Mouse (Mus musculus) heart, embryonic 13.5 days (tissue): ENCODE measurements around the gene Sptan1. TPM values are rescaled to one million over a fixed set of nuclear protein-coding genes. Genes with fewer than 3 reads are reported as not detected.

Experiments used
- ATAC-seq: fragments of 200-750 bp; cut with Nextera tagmentation; 2 replicates; pipeline ENCODE4 v1.8.0; 2017; ENCODE audit warnings: moderate TSS enrichment; ENCODE audit not compliant: insufficient number of reproducible peaks, low FRiP score, low TSS enrichment; ENCODE audit errors: extremely low read depth
- H3K27ac ChIP-seq: fragments of 300-500 bp; sonication (generic); replicated peaks from 2 replicates; pipeline ENCODE4 v1.5.1; 2015; ENCODE audit warnings: moderate library complexity, mild to moderate bottlenecking, inconsistent platforms
- H3K27me3 ChIP-seq: fragments of 300-500 bp; sonication (generic); replicated peaks from 2 replicates; pipeline ENCODE4 v1.6.1; 2015; ENCODE audit warnings: mild to moderate bottlenecking, inconsistent platforms
- H3K36me3 ChIP-seq: fragments of 300-500 bp; sonication (generic); 2 replicates; pipeline ENCODE4 v1.6.1; 2015; ENCODE audit warnings: mild to moderate bottlenecking, inconsistent platforms
- H3K4me1 ChIP-seq: fragments of 300-500 bp; sonication (generic); 2 replicates; pipeline ENCODE4 v1.6.1; 2015; ENCODE audit warnings: inconsistent platforms
- H3K4me2 ChIP-seq: fragments of 300-500 bp; sonication (generic); 2 replicates; pipeline ENCODE4 v1.6.1; 2015; ENCODE audit warnings: inconsistent platforms, mild to moderate bottlenecking, moderate library complexity
- H3K4me3 ChIP-seq: fragments of 300-500 bp; sonication (generic); 2 replicates; pipeline ENCODE4 v1.5.1; 2015; ENCODE audit warnings: moderate library complexity, mild to moderate bottlenecking, inconsistent platforms
- H3K9ac ChIP-seq: fragments of 300-500 bp; sonication (generic); 2 replicates; pipeline ENCODE4 v1.6.1; 2015; ENCODE audit warnings: inconsistent platforms, mild to moderate bottlenecking, moderate library complexity
- H3K9me3 ChIP-seq: fragments of 300-500 bp; sonication (generic); 2 replicates; pipeline ENCODE4 v1.6.1; 2016; ENCODE audit warnings: inconsistent platforms
- WGBS: fragments of 180-500 bp; shearing (Covaris S2); methylation state at CpG from one replicate; pipeline ENCODE4 v1.1.7; 2015; ENCODE audit warnings: mixed read lengths; 5-methylcytosine and 5-hydroxymethylcytosine counted together
- polyA plus RNA-seq: library from polyadenylated mRNA; unstranded; fragments of >200 nt; fragmentation: Nextera tagmentation; extraction: Ambion mirVana; gene quantifications from 2 replicates; pipeline ENCODE4 v1.2.1, GENCODE M21; 2015

Gene Sptan1
- polyA plus RNA-seq, 1 experiment from 2014 or later = 89.5 TPM

DNA sequence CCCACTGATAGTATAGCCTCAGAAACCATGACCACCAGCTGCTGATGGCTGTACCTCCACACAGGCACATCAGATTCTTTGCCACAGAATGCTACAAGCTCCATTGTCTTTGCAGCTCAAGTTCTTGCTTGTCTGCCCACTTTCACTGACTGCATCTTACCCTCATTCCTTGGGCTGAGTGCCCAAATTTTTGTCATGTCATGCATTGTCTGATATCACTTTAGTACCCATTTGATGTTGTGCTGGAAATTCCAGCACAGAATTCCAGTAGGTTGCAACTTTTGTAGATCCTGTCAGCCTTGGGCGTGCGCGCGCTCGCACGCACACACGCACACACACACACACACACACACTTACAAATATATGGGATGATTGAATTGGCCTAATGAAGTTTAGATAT, 4.1 kb upstream of the Sptan1 start:
- H3K9ac ChIP-seq = no peak overlapping the region

GRCm38 (mm10) chr2:29964354-29965249, 758 bp upstream of the Sptan1 start:
- H3K4me3 ChIP-seq = peak overlapping the region; percentile 96
- peaks cover 48% of the 10 kb centered on the region for H3K4me1 ChIP-seq
- H3K9me3 ChIP-seq = no peaks in the 10 kb centered on the region
- peak overlapping the region; percentile 96 for H3K27ac ChIP-seq
- H3K9ac ChIP-seq = peak overlapping the region; percentile 100
- H3K36me3 ChIP-seq = peaks cover 24% of the 10 kb centered on the region
- WGBS = 14% methylated on average over 10 of the region's 10 CpGs
- peak overlapping the region; percentile 71 for H3K4me2 ChIP-seq
- H3K27me3 ChIP-seq = no peaks in the 10 kb centered on the region
- no peak for ATAC-seq

More for the DNA sequence above, 4.1 kb upstream of the Sptan1 start:
- Histone ChIP-seq H3K4me1 (peaks cover 18% of the 10 kb centered on the region), H3K4me3 (no peak overlapping the region), H3K9me3 (no peaks in the 10 kb centered on the region), H3K27ac (no peak overlapping the region), H3K4me2 (no peak overlapping the region), H3K36me3 (peaks cover 41% of the 10 kb centered on the region), H3K27me3 (no peaks in the 10 kb centered on the region)
- no peak for ATAC-seq
- WGBS = 91% methylated on average over 7 of the region's 7 CpGs

- H3K4me3 ChIP-seq = peak overlapping the region; percentile 96
- peak overlapping the region; percentile 71 for H3K4me2 ChIP-seq
- H3K27me3 ChIP-seq = no peaks in the 10 kb centered on the region
- WGBS = under 1% methylated on average over 41 of the region's 41 CpGs
- peak overlapping the region; percentile 100 for H3K9ac ChIP-seq
- H3K36me3 ChIP-seq = peaks cover 26% of the 10 kb centered on the region
- peak overlapping the region; percentile 96 for H3K27ac ChIP-seq
- ATAC-seq = no peak
- peaks cover 62% of the 10 kb centered on the region for H3K4me1 ChIP-seq
- H3K9me3 ChIP-seq = no peaks in the 10 kb centered on the region
Observed at GRCm38 (mm10) chr2:29965906-29966305, 546 bp downstream of the Sptan1 start.

- Histone ChIP-seq H3K4me3 (peak overlapping the region; percentile 96), H3K4me1 (peaks cover 71% of the 10 kb centered on the region), H3K9me3 (no peaks in the 10 kb centered on the region), H3K27ac (peak overlapping the region; percentile 96), H3K36me3 (peaks cover 26% of the 10 kb centered on the region), H3K27me3 (no peaks in the 10 kb centered on the region), H3K9ac (peak overlapping the region; percentile 100), H3K4me2 (peak overlapping the region; percentile 71)
- ATAC-seq = no peak
- WGBS = 66% methylated on average over 2 of the region's 2 CpGs
Observed at GRCm38 (mm10) chr2:29966826-29967225, 1.5 kb downstream of the Sptan1 start.

DNA sequence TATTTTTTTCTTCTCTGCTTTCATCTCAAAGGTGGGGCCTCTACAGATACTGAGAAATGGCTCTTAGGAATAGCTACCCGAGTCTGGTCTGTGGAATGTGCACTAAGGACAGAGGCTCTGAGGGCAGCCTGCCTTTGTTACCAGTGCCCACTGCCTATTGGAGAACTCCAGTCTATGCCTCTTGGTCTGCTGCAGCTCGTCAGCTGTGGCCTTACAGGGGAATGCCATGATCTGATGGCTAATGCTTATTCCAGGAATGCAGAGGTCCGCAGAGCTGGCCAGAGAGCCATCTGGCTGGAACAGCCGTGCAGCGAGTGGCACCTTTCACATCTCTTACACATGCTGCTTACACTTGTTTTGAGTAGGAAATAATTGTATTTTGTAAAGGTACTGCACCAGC, 2.4 kb downstream of the Sptan1 start:
- Histone ChIP-seq H3K4me1 (peaks cover 80% of the 10 kb centered on the region), H3K9ac (peak overlapping the region; percentile 100), H3K4me2 (peak overlapping the region; percentile 71), H3K27me3 (no peaks in the 10 kb centered on the region), H3K4me3 (peak overlapping the region; percentile 96), H3K27ac (peak overlapping the region; percentile 77), H3K9me3 (no peaks in the 10 kb centered on the region), H3K36me3 (peaks cover 26% of the 10 kb centered on the region)
- 22% methylated on average over 5 of the region's 5 CpGs for WGBS
- ATAC-seq = no peak

GRCm38 (mm10) chr2:29968638-29969037, 3.3 kb downstream of the Sptan1 start:
- peaks cover 80% of the 10 kb centered on the region for H3K4me1 ChIP-seq
- no peaks in the 10 kb centered on the region for H3K27me3 ChIP-seq
- H3K4me3 ChIP-seq = peak overlapping the region; percentile 96
- ATAC-seq = no peak
- peaks cover 29% of the 10 kb centered on the region for H3K36me3 ChIP-seq
- H3K4me2 ChIP-seq = peak overlapping the region; percentile 71
- no peaks in the 10 kb centered on the region for H3K9me3 ChIP-seq
- peak overlapping the region; percentile 28; the same call in 1 of the 2 replicates for H3K9ac ChIP-seq
- H3K27ac ChIP-seq = peak overlapping the region; percentile 77; the same call in 1 of the 2 replicates
- 30% methylated on average over 5 of the region's 5 CpGs for WGBS

DNA sequence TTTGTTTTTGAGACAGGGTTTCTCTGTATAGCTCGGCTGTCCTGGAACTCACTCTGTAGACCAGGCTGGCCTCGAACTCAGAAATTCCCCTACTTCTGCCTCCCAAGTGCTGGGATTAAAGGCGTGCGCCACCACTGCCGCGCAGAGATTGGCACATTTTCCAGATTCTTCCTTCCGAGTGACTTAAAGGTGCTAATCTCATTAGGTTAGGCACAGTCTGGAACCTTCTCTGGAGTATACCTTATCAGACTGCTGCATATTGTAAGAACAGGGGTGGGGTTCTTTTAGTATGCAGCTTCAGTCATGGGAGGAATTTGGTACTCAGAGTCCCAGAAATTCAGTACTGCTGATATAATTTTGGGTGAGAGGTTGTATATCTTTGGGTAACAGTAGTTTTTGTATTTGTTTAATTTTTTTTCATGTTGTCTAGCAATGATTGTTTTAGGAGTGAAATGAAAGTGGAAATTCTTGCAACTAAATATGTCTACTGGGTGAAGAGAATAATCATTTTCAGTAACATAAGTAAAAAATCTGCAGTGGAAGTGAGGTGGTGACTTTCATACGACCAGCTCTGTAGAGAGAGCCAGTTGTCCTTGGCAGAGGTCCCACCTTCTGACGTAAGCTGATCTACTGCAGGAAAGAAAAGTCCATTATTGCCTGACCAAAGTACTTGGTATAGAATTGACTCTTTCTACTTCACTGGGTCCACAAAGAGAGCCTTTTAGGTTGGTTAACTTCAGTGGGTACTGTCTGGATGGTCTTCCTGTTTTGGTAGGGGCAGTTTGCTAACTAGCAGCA, 6.7 kb downstream of the Sptan1 start:
- peak overlapping the region; percentile 35; the same call in 1 of the 2 replicates for H3K9ac ChIP-seq
- peaks cover 71% of the 10 kb centered on the region for H3K4me1 ChIP-seq
- H3K4me2 ChIP-seq = peak overlapping the region; percentile 35
- no peak for ATAC-seq
- H3K27me3 ChIP-seq = no peaks in the 10 kb centered on the region
- H3K9me3 ChIP-seq = no peaks in the 10 kb centered on the region
- peak overlapping the region; percentile 78 for H3K27ac ChIP-seq
- peaks cover 51% of the 10 kb centered on the region for H3K36me3 ChIP-seq
- 30% methylated on average over 9 of the region's 9 CpGs for WGBS
- H3K4me3 ChIP-seq = no peak overlapping the region

GRCm38 (mm10) chr2:29973525-29973924, 8.2 kb downstream of the Sptan1 start:
- WGBS = 20% methylated on average over 2 of the region's 2 CpGs
- H3K27ac ChIP-seq = no peak overlapping the region
- peak; percentile 61; the same call in 1 of the 2 replicates for ATAC-seq
- no peak overlapping the region for H3K9ac ChIP-seq
- no peaks in the 10 kb centered on the region for H3K27me3 ChIP-seq
- no peak overlapping the region for H3K4me3 ChIP-seq
- peaks cover 50% of the 10 kb centered on the region for H3K36me3 ChIP-seq
- H3K9me3 ChIP-seq = no peaks in the 10 kb centered on the region
- H3K4me2 ChIP-seq = no peak overlapping the region
- H3K4me1 ChIP-seq = peaks cover 58% of the 10 kb centered on the region

DNA sequence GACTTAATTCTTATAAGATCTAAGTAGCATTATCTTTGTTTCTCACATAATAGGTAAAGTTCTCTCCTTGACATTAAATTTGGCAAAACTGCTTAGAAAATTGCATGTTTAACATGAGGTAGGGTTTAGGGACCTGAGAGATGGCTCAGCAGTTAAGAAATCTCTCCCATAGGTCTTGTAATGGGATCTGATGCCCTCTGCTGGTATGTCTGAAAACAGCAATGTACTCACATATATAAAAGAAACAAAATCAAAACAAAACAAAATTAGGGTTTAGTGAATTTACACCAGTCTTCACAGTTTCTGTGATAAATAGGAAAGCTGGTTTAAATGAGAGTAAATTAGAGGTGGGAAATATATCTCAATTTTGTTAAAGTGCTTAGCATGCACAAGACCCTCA, 11.9 kb downstream of the Sptan1 start:
- Histone ChIP-seq H3K4me2 (no peak overlapping the region), H3K27me3 (no peaks in the 10 kb centered on the region), H3K9ac (no peak overlapping the region), H3K4me3 (no peak overlapping the region), H3K9me3 (no peaks in the 10 kb centered on the region), H3K27ac (no peak overlapping the region), H3K4me1 (peaks cover 23% of the 10 kb centered on the region), H3K36me3 (peaks cover 67% of the 10 kb centered on the region)
- ATAC-seq = no peak

DNA sequence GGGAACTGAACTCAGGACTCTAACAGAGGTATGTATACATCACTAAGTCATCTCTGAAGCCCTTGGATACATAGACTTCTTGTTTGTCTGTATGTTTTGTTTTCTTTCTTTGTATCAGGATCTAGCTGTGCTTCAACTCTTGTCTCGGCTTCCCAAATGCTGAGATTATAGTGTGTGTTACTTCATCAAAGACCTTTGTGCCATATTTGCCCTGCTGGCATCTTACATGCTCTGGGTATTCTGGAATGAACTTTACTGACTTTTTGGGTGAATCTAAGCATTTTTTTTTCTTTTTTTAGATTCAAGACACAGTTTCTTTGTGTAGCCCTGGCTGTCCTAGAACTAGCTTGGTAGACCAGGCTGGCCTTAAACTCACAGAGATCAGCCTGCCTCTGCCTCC, 15.3 kb downstream of the Sptan1 start:
- 0 out of 2 replicates have a peak, but pooled peaks cover 2% of the 10 kb centered on the region for H3K4me1 ChIP-seq
- ATAC-seq = no peak
- 87% methylated on average over 1 of the region's 1 CpGs for WGBS

GRCm38 (mm10) chr2:29991962-29992361, 26.6 kb downstream of the Sptan1 start:
- no peak for ATAC-seq
- Histone ChIP-seq H3K36me3 (peaks cover 100% of the 10 kb centered on the region), H3K4me2 (no peak overlapping the region), H3K4me3 (no peak overlapping the region), H3K9ac (no peak overlapping the region), H3K27me3 (no peaks in the 10 kb centered on the region), H3K4me1 (no peaks in the 10 kb centered on the region), H3K27ac (no peak overlapping the region), H3K9me3 (no peaks in the 10 kb centered on the region)
- 50% methylated on average over 2 of the region's 2 CpGs for WGBS

More for the DNA sequence above, 15.3 kb downstream of the Sptan1 start:
- peaks cover 88% of the 10 kb centered on the region for H3K36me3 ChIP-seq
- H3K27ac ChIP-seq = no peak overlapping the region
- H3K4me3 ChIP-seq = no peak overlapping the region
- no peak overlapping the region for H3K9ac ChIP-seq
- H3K27me3 ChIP-seq = no peaks in the 10 kb centered on the region
- no peaks in the 10 kb centered on the region for H3K9me3 ChIP-seq
- no peak overlapping the region for H3K4me2 ChIP-seq
